ENCODE assay signal across 8 mouse cellular contexts in the genomic region with DNA sequence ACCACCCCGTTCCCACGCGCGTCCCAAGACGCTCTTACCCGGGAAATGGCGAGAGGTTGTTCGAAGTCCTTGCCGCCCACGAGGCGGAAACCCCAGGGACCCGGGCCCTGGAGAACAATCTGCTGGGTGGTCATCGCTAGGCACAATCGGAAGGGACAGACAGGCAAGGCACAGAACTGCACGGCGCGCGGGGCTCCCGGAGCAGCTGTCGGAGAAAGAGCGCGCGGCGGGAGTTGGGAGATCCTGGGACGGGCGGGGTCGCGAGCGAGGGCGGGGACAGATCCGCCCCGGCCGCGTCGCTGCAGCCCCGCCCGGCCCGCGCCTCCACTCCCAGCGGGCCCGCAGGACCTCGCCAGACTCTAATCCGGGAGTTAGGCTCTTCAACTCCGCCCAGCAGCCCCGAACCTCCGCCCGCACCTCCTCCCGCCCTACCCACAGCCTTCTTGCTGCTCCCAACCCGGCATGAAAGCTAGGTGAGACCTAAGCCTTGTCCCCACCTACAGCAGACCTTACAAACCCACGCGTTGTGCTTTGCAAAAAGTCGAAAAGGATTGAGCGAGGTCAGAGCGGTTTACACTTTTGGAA. TPM values are rescaled to one million over a fixed set of nuclear protein-coding genes. Genes with fewer than 3 reads are reported as not detected.
DNase-seq lines count a peak whose midpoint lies in the region; ATAC-seq and TF ChIP-seq lines count a peak whose summit lies in the region.

Gene Pdlim1, minus strand, starts transcription at position 535 of the 585 bp plus-strand sequence.

- H3K79me3 ChIP-seq in C2C12 (ENCODE audit: low read depth): peaks cover 32% of the 10 kb centered on the region

- peak within 1 kb of the TSS; percentile 91 for H3ac ChIP-seq in C2C12 (ENCODE audit: control insufficient read depth, insufficient read length, low read depth)

- DNase-seq in WW6 (ENCODE audit: low read depth, low spot score): peak; percentile 75
- DNase-seq in urinary bladder, adult 18-20 months (ENCODE audit: low spot score in 2 of 2): peak; percentile 65 to 69

- TF ChIP-seq POLR2A in olfactory bulb, adult 2 months (IDR thresholded peaks at IDR 0.05; ENCODE audit: insufficient read depth, low read depth, low read length): no peak

- no peak for TF ChIP-seq CTCF in C2C12 (IDR thresholded peaks at IDR 0.05; ENCODE audit: control insufficient read depth, insufficient read depth, insufficient read length)
- TF ChIP-seq CTCF in olfactory bulb, adult 2 months (IDR thresholded peaks at IDR 0.05; ENCODE audit: insufficient read depth, low read depth, low read length): no peak

- H3K27ac ChIP-seq in embryonic facial prominence, embryonic 12.5 days: 0 out of 2 replicates have a peak within 1 kb of the TSS, but pooled peaks have one; percentile 46
- peak within 1 kb of the TSS; percentile 79 for H3K27ac ChIP-seq in heart, embryonic 11.5 days (ENCODE audit: low read depth, low read length)
- no peak within 1 kb of the TSS for H3K27ac ChIP-seq in kidney, embryonic 15.5 days
- peak within 1 kb of the TSS; percentile 50 for H3K27ac ChIP-seq in lung, embryonic 16.5 days (ENCODE audit: low read length)
- H3K27ac ChIP-seq in olfactory bulb, adult 2 months (ENCODE audit: insufficient read depth, low read depth, low read length): no peak within 1 kb of the TSS

- no peaks in the 10 kb centered on the region for H3K9me3 ChIP-seq in embryonic facial prominence, embryonic 12.5 days
- no peaks in the 10 kb centered on the region for H3K9me3 ChIP-seq in heart, embryonic 11.5 days (replicated peaks; ENCODE audit: control insufficient read depth, low read length)
- H3K9me3 ChIP-seq in kidney, embryonic 15.5 days (replicated peaks): no peaks in the 10 kb centered on the region
- H3K9me3 ChIP-seq in lung, embryonic 16.5 days (ENCODE audit: control insufficient read depth, low read length): no peaks in the 10 kb centered on the region

- no peaks in the 10 kb centered on the region for H3K27me3 ChIP-seq in C2C12 (ENCODE audit: control insufficient read depth, insufficient read depth, insufficient read length)
- H3K27me3 ChIP-seq in embryonic facial prominence, embryonic 12.5 days: peaks cover 22% of the 10 kb centered on the region
- no peaks in the 10 kb centered on the region for H3K27me3 ChIP-seq in heart, embryonic 11.5 days (ENCODE audit: control insufficient read depth, insufficient read depth, low read length)
- peaks cover 46% of the 10 kb centered on the region for H3K27me3 ChIP-seq in kidney, embryonic 15.5 days
- no peaks in the 10 kb centered on the region for H3K27me3 ChIP-seq in lung, embryonic 16.5 days (ENCODE audit: control insufficient read depth, insufficient read depth, low read depth, low read length)

- H3K4me3 ChIP-seq in C2C12 (ENCODE audit: insufficient read depth, poor library complexity, severe bottlenecking): peak within 1 kb of the TSS; percentile 65
- H3K4me3 ChIP-seq in embryonic facial prominence, embryonic 12.5 days: peak within 1 kb of the TSS; percentile 61
- H3K4me3 ChIP-seq in heart, embryonic 11.5 days (ENCODE audit: low read depth, low read length): peak within 1 kb of the TSS; percentile 86
- H3K4me3 ChIP-seq in kidney, embryonic 15.5 days (replicated peaks): peak within 1 kb of the TSS; percentile 69
- H3K4me3 ChIP-seq in lung, embryonic 16.5 days (ENCODE audit: low read length): peak within 1 kb of the TSS; percentile 60
- peak within 1 kb of the TSS; percentile 47 for H3K4me3 ChIP-seq in olfactory bulb, adult 2 months (ENCODE audit: insufficient read depth, low read depth, low read length)

- no peaks in the 10 kb centered on the region for H3K4me1 ChIP-seq in embryonic facial prominence, embryonic 12.5 days
- H3K4me1 ChIP-seq in heart, embryonic 11.5 days (ENCODE audit: control insufficient read depth, insufficient read depth, low read length): peaks cover 22% of the 10 kb centered on the region
- H3K4me1 ChIP-seq in kidney, embryonic 15.5 days: peaks cover 12% of the 10 kb centered on the region
- peaks cover 18% of the 10 kb centered on the region for H3K4me1 ChIP-seq in lung, embryonic 16.5 days (replicated peaks; ENCODE audit: control insufficient read depth, insufficient read depth, low read length)
- peaks cover 13% of the 10 kb centered on the region for H3K4me1 ChIP-seq in olfactory bulb, adult 2 months (ENCODE audit: control insufficient read depth, insufficient read depth, low read length)

- under 1% methylated on average over 54 of the region's 54 CpGs for WGBS in embryonic facial prominence, embryonic 12.5 days
- under 1% methylated on average over 53 of the region's 54 CpGs for WGBS in heart, embryonic 11.5 days (ENCODE audit: insufficient replicate concordance)
- 1% methylated on average over 51 of the region's 54 CpGs for WGBS in kidney, embryonic 15.5 days
- WGBS in lung, embryonic 16.5 days: under 1% methylated on average over 54 of the region's 54 CpGs
- WGBS in olfactory bulb, adult 2 months: under 1% methylated on average over 53 of the region's 54 CpGs

- H3K9ac ChIP-seq in embryonic facial prominence, embryonic 12.5 days: peak within 1 kb of the TSS; percentile 60
- peak within 1 kb of the TSS; percentile 92 for H3K9ac ChIP-seq in heart, embryonic 11.5 days (ENCODE audit: low read depth, low read length)
- H3K9ac ChIP-seq in kidney, embryonic 15.5 days: peak within 1 kb of the TSS; percentile 50
- H3K9ac ChIP-seq in lung, embryonic 16.5 days (ENCODE audit: low read length): peak within 1 kb of the TSS; percentile 72

- H3K4me2 ChIP-seq in embryonic facial prominence, embryonic 12.5 days (replicated peaks): peak within 1 kb of the TSS; percentile 95
- peak within 1 kb of the TSS; percentile 84 for H3K4me2 ChIP-seq in heart, embryonic 11.5 days
- peak within 1 kb of the TSS; percentile 99 for H3K4me2 ChIP-seq in kidney, embryonic 15.5 days
- H3K4me2 ChIP-seq in lung, embryonic 16.5 days (ENCODE audit: low read depth, low read length): peak within 1 kb of the TSS; percentile 67

- H3K79me2 ChIP-seq in C2C12 (ENCODE audit: control insufficient read depth, insufficient read depth): peaks cover 49% of the 10 kb centered on the region

- peaks cover 14% of the 10 kb centered on the region for H3K36me3 ChIP-seq in C2C12 (ENCODE audit: control insufficient read depth, insufficient read depth)
- H3K36me3 ChIP-seq in embryonic facial prominence, embryonic 12.5 days: no peaks in the 10 kb centered on the region
- H3K36me3 ChIP-seq in heart, embryonic 11.5 days (ENCODE audit: control insufficient read depth, insufficient read depth, low read length): no peaks in the 10 kb centered on the region
- no peaks in the 10 kb centered on the region for H3K36me3 ChIP-seq in kidney, embryonic 15.5 days
- no peaks in the 10 kb centered on the region for H3K36me3 ChIP-seq in lung, embryonic 16.5 days (ENCODE audit: control insufficient read depth, insufficient read depth, low read length)

- peak; percentile 74 for ATAC-seq in embryonic facial prominence, embryonic 12.5 days (ENCODE audit: insufficient number of reproducible peaks, insufficient read depth, low FRiP score, low TSS enrichment)
- ATAC-seq in heart, embryonic 11.5 days (replicated peaks; ENCODE audit: insufficient number of reproducible peaks, low FRiP score, low TSS enrichment): peak; percentile 87
- peak; percentile 92 for ATAC-seq in kidney, embryonic 15.5 days (replicated peaks; ENCODE audit: low FRiP score)
- ATAC-seq in lung, embryonic 16.5 days (ENCODE audit: low read depth): peak; percentile 93

TF ChIP-seq in C2C12, 6 proteins besides CTCF, POLR2A, EP300 and RAD21:
- TF ChIP-seq MYOG (IDR thresholded peaks at IDR 0.05; ENCODE audit: control insufficient read depth, extremely low read depth, insufficient read length) (no peak), MYOD1 (IDR thresholded peaks at IDR 0.05; ENCODE audit: control insufficient read depth, insufficient read length, low read depth) (peak; percentile 21), FOSL1 (IDR thresholded peaks at IDR 0.05; ENCODE audit: insufficient read depth, low read length, poor library complexity, severe bottlenecking) (no peak)

RNA-seq across cellular contexts. Expression of gene Pdlim1, which starts in this region (rescaled TPM):
- polyA plus RNA-seq in C2C12 (2012; fragmentation: generic; extraction: Trizol): 198 TPM
- polyA plus RNA-seq in embryonic facial prominence, embryonic 12.5 days (2016; fragmentation: Nextera tagmentation; extraction: Ambion mirVana): 105 TPM in 2 replicates
- 318 and 322 TPM in 2 replicates for polyA plus RNA-seq in heart, embryonic 11.5 days (2014; fragmentation: Nextera tagmentation; extraction: Ambion mirVana)
- 38.4 and 38.9 TPM in 2 replicates for polyA plus RNA-seq in kidney, embryonic 15.5 days (2015; fragmentation: Nextera tagmentation; extraction: Ambion mirVana)
- 179 and 200 TPM in 2 replicates for polyA plus RNA-seq in lung, embryonic 16.5 days (2015; fragmentation: Nextera tagmentation; extraction: Ambion mirVana)
- not detected in 2 replicates for polyA plus RNA-seq in olfactory bulb, adult 2 months (2012; ENCODE audit: insufficient read depth, insufficient read length, low replicate concordance, missing spikeins)

Comparison
In these comparisons a context has a peak if more than half of its experiments do, and no peak if none do; other contexts are left out.
1. H3K27ac ChIP-seq: peak in embryonic facial prominence, embryonic 12.5 days (single experiment), heart, embryonic 11.5 days (single experiment) and lung, embryonic 16.5 days (single experiment); none in kidney, embryonic 15.5 days (single experiment) and olfactory bulb, adult 2 months (single experiment).
2. Peak in every context shown above with its lines, with median percentiles within 50 percentile points of each other: H3K4me3 ChIP-seq, ATAC-seq, H3K4me2 ChIP-seq and H3K9ac ChIP-seq.